Mouse (Mus musculus) midbrain, embryonic 12.5 days (tissue): Measurements from ENCODE around the gene Mkrn2. TPM values are rescaled to one million over a fixed set of nuclear protein-coding genes. Genes with fewer than 3 reads are reported as not detected.
"Not testable (repeated sequence)": the region's sequence is repeated elsewhere in the genome, so short reads cannot be mapped to it uniquely, and the experiment has no call there.

Experiments used
- ATAC-seq: fragments of 200-750 bp; cut with Nextera tagmentation; 2 replicates; pipeline ENCODE4 v1.8.0; 2017; ENCODE audit warnings: low read depth, moderate TSS enrichment, moderate library complexity; ENCODE audit not compliant: low FRiP score
- H3K27ac ChIP-seq: fragments of 300-500 bp; sonication (generic); replicated peaks from 2 replicates; pipeline ENCODE4 v1.5.1; 2016; ENCODE audit warnings: mild to moderate bottlenecking
- H3K27me3 ChIP-seq: fragments of 300-500 bp; sonication (generic); 2 replicates; pipeline ENCODE4 v1.6.1; 2016; ENCODE audit warnings: mild to moderate bottlenecking
- H3K36me3 ChIP-seq: fragments of 300-500 bp; sonication (generic); 2 replicates; pipeline ENCODE4 v1.6.1; 2016
- H3K4me1 ChIP-seq: fragments of 300-500 bp; sonication (generic); 2 replicates; pipeline ENCODE4 v1.6.1; 2016
- H3K4me2 ChIP-seq: fragments of 300-500 bp; sonication (generic); replicated peaks from 2 replicates; pipeline ENCODE4 v1.6.1; 2016; ENCODE audit warnings: mild to moderate bottlenecking, moderate library complexity
- H3K4me3 ChIP-seq: fragments of 300-500 bp; sonication (generic); 2 replicates; pipeline ENCODE4 v1.5.1; 2016; ENCODE audit warnings: mild to moderate bottlenecking
- H3K9ac ChIP-seq: fragments of 300-500 bp; sonication (generic); replicated peaks from 2 replicates; pipeline ENCODE4 v1.6.1; 2016; ENCODE audit warnings: mild to moderate bottlenecking, moderate library complexity
- H3K9me3 ChIP-seq: fragments of 300-500 bp; sonication (generic); 2 replicates; pipeline ENCODE4 v1.6.1; 2016; ENCODE audit warnings: mild to moderate bottlenecking
- WGBS: fragments of 180-500 bp; shearing (Covaris S2); methylation state at CpG from one replicate; pipeline ENCODE4 v1.1.7; 2016; 5-methylcytosine and 5-hydroxymethylcytosine counted together
- polyA plus RNA-seq: library from polyadenylated mRNA; unstranded; fragments of >200 nt; fragmentation: Nextera tagmentation; extraction: Ambion mirVana; gene quantifications from 2 replicates; pipeline ENCODE4 v1.2.1, GENCODE M21; 2016

Mkrn2 gene
- polyA plus RNA-seq, 1 experiment from 2014 or later, result 27.2 TPM

- Histone ChIP-seq H3K9me3 (no peaks in the 10 kb centered on the region), H3K9ac (no peak overlapping the region), H3K27ac (no peak overlapping the region), H3K36me3 (peaks cover 95% of the 10 kb centered on the region), H3K4me2 (no peak overlapping the region), H3K27me3 (no peaks in the 10 kb centered on the region), H3K4me1 (no peaks in the 10 kb centered on the region), H3K4me3 (no peak overlapping the region)
- no peak for ATAC-seq
- WGBS, result 92% methylated on average over 3 of the region's 3 CpGs
Measured at GRCm38 (mm10) chr6:115615983-115616382, 14.3 kb downstream of the Mkrn2 start.

- Histone ChIP-seq H3K27ac (no peak overlapping the region), H3K9me3 (no peaks in the 10 kb centered on the region), H3K4me2 (no peak overlapping the region), H3K27me3 (no peaks in the 10 kb centered on the region), H3K4me1 (no peaks in the 10 kb centered on the region), H3K4me3 (no peak overlapping the region), H3K9ac (no peak overlapping the region), H3K36me3 (peaks cover 99% of the 10 kb centered on the region)
- 90% methylated on average over 10 of the region's 10 CpGs for WGBS
- ATAC-seq, result no peak
Measured at GRCm38 (mm10) chr6:115619818-115620217, 18.1 kb downstream of the Mkrn2 start.

GRCm38 (mm10) chr6:115620942-115621341 is 19.2 kb downstream of the Mkrn2 start:
- 92% methylated on average over 1 of the region's 1 CpGs for WGBS

GRCm38 (mm10) chr6:115626121-115626520 is 24.4 kb downstream of the Mkrn2 start:
- H3K4me1 ChIP-seq, result no peaks in the 10 kb centered on the region
- no peak overlapping the region for H3K27ac ChIP-seq
- H3K4me2 ChIP-seq, result no peak overlapping the region
- no peak overlapping the region for H3K4me3 ChIP-seq
- H3K36me3 ChIP-seq, result peaks cover 95% of the 10 kb centered on the region
- H3K9ac ChIP-seq, result no peak overlapping the region
- no peaks in the 10 kb centered on the region for H3K27me3 ChIP-seq
- WGBS, result 96% methylated on average over 5 of the region's 5 CpGs
- H3K9me3 ChIP-seq, result no peaks in the 10 kb centered on the region
- no peak for ATAC-seq

More at GRCm38 (mm10) chr6:115620942-115621341, 19.2 kb downstream of the Mkrn2 start:
- Histone ChIP-seq H3K4me2 (no peak overlapping the region), H3K36me3 (peaks cover 100% of the 10 kb centered on the region), H3K4me1 (no peaks in the 10 kb centered on the region), H3K27me3 (no peaks in the 10 kb centered on the region), H3K9me3 (no peaks in the 10 kb centered on the region), H3K4me3 (no peak overlapping the region), H3K9ac (no peak overlapping the region), H3K27ac (no peak overlapping the region)
- no peak for ATAC-seq

GRCm38 (mm10) chr6:115631056-115631795 is 29.5 kb downstream of the Mkrn2 start:
- Histone ChIP-seq H3K4me3 (no peak overlapping the region), H3K27me3 (no peaks in the 10 kb centered on the region), H3K36me3 (peaks cover 92% of the 10 kb centered on the region), H3K9me3 (no peaks in the 10 kb centered on the region), H3K27ac (no peak overlapping the region), H3K4me2 (no peak overlapping the region), H3K9ac (no peak overlapping the region), H3K4me1 (no peaks in the 10 kb centered on the region)
- no peak for ATAC-seq
- 83% methylated on average over 3 of the region's 3 CpGs for WGBS

- H3K4me3 ChIP-seq, result no peak overlapping the region
- no peaks in the 10 kb centered on the region for H3K9me3 ChIP-seq
- H3K9ac ChIP-seq, result no peak overlapping the region
- no peaks in the 10 kb centered on the region for H3K27me3 ChIP-seq
- ATAC-seq, result no peak
- H3K36me3 ChIP-seq, result peaks cover 87% of the 10 kb centered on the region
- H3K27ac ChIP-seq, result no peak overlapping the region
- 100% methylated on average over 2 of the region's 2 CpGs for WGBS
- H3K4me2 ChIP-seq, result no peak overlapping the region
- no peaks in the 10 kb centered on the region for H3K4me1 ChIP-seq
Measured at GRCm38 (mm10) chr6:115634015-115634414, 32.3 kb downstream of the Mkrn2 start.

GRCm38 (mm10) chr6:115638188-115638587 is 36.5 kb downstream of the Mkrn2 start:
- not testable (repeated sequence) for H3K4me3 ChIP-seq, H3K27ac ChIP-seq, H3K4me2 ChIP-seq

GRCm38 (mm10) chr6:115643315-115643714 is 41.6 kb downstream of the Mkrn2 start:
- H3K36me3 ChIP-seq, result peaks cover 31% of the 10 kb centered on the region; the same call in 1 of the 2 replicates
- no peak overlapping the region for H3K27ac ChIP-seq
- no peaks in the 10 kb centered on the region for H3K27me3 ChIP-seq
- no peak overlapping the region for H3K4me2 ChIP-seq
- H3K4me3 ChIP-seq, result no peak overlapping the region
- no peaks in the 10 kb centered on the region for H3K9me3 ChIP-seq
- peaks cover 1% of the 10 kb centered on the region; the same call in 1 of the 2 replicates for H3K4me1 ChIP-seq
- H3K9ac ChIP-seq, result no peak overlapping the region
- no peak for ATAC-seq
- 63% methylated on average over 1 of the region's 1 CpGs for WGBS

More at GRCm38 (mm10) chr6:115638188-115638587, 36.5 kb downstream of the Mkrn2 start:
- 95% methylated on average over 7 of the region's 7 CpGs for WGBS
- not testable (repeated sequence) for H3K9me3 ChIP-seq, ATAC-seq, H3K27me3 ChIP-seq, H3K9ac ChIP-seq, H3K4me1 ChIP-seq
- H3K36me3 ChIP-seq, result peaks cover 71% of the 10 kb centered on the region

- Histone ChIP-seq H3K4me1 (peaks cover 14% of the 10 kb centered on the region), H3K9ac (no peak overlapping the region), H3K27me3 (no peaks in the 10 kb centered on the region), H3K4me3 (no peak overlapping the region), H3K36me3 (no peaks in the 10 kb centered on the region), H3K9me3 (no peaks in the 10 kb centered on the region), H3K4me2 (no peak overlapping the region), H3K27ac (no peak overlapping the region)
- 94% methylated on average over 1 of the region's 1 CpGs for WGBS
- ATAC-seq, result no peak
Measured at GRCm38 (mm10) chr6:115649792-115650365, 48.2 kb downstream of the Mkrn2 start.

- H3K27me3 ChIP-seq, result no peaks in the 10 kb centered on the region
- H3K9ac ChIP-seq, result no peak overlapping the region
- WGBS, result 59% methylated on average over 5 of the region's 5 CpGs
- H3K36me3 ChIP-seq, result no peaks in the 10 kb centered on the region
- no peak overlapping the region for H3K27ac ChIP-seq
- ATAC-seq, result no peak
- H3K4me2 ChIP-seq, result no peak overlapping the region
- H3K9me3 ChIP-seq, result no peaks in the 10 kb centered on the region
- peaks cover 14% of the 10 kb centered on the region for H3K4me1 ChIP-seq
- H3K4me3 ChIP-seq, result no peak overlapping the region
Measured at GRCm38 (mm10) chr6:115650476-115651427, 49.0 kb downstream of the Mkrn2 start.

GRCm38 (mm10) chr6:115651719-115652118 is 50.0 kb downstream of the Mkrn2 start:
- H3K9me3 ChIP-seq, result no peaks in the 10 kb centered on the region

GRCm38 (mm10) chr6:115653939-115654338 is 52.2 kb downstream of the Mkrn2 start:
- ATAC-seq, result no peak
- Histone ChIP-seq H3K36me3 (no peaks in the 10 kb centered on the region), H3K27ac (no peak overlapping the region), H3K4me2 (no peak overlapping the region), H3K9ac (no peak overlapping the region), H3K4me3 (no peak overlapping the region), H3K9me3 (no peaks in the 10 kb centered on the region), H3K4me1 (peaks cover 13% of the 10 kb centered on the region), H3K27me3 (no peaks in the 10 kb centered on the region)
- WGBS, result 68% methylated on average over 2 of the region's 2 CpGs

More at GRCm38 (mm10) chr6:115651719-115652118, 50.0 kb downstream of the Mkrn2 start:
- H3K27ac ChIP-seq, result no peak overlapping the region
- H3K36me3 ChIP-seq, result no peaks in the 10 kb centered on the region
- H3K4me3 ChIP-seq, result no peak overlapping the region
- H3K27me3 ChIP-seq, result no peaks in the 10 kb centered on the region
- no peak overlapping the region for H3K9ac ChIP-seq
- ATAC-seq, result no peak
- H3K4me1 ChIP-seq, result peaks cover 14% of the 10 kb centered on the region
- H3K4me2 ChIP-seq, result no peak overlapping the region
